Mouse (Mus musculus) midbrain, embryonic 16.5 days (tissue): ENCODE results near the gene Mras. TPM values are rescaled to one million over a fixed set of nuclear protein-coding genes. Genes with fewer than 3 reads are reported as not detected.
A peak's percentile ranks its signal among the peaks of the same experiment; 100 is the strongest.

Source experiments
- ATAC-seq: fragments of 200-750 bp; cut with Nextera tagmentation; 2 replicates; pipeline ENCODE4 v1.8.0; 2017; ENCODE audit warnings: moderate TSS enrichment
- H3K27ac ChIP-seq: fragments of 300-500 bp; sonication (generic); 2 replicates; pipeline ENCODE4 v1.5.1; 2014; ENCODE audit warnings: mild to moderate bottlenecking, low read length, mixed read lengths
- H3K27me3 ChIP-seq: fragments of 300-500 bp; sonication (generic); 2 replicates; pipeline ENCODE4 v1.6.1; 2014; ENCODE audit warnings: low read depth, low read length, mixed read lengths; ENCODE audit not compliant: control insufficient read depth, insufficient read depth
- H3K36me3 ChIP-seq: fragments of 300-500 bp; sonication (generic); 2 replicates; pipeline ENCODE4 v1.6.1; 2014; ENCODE audit warnings: mild to moderate bottlenecking, low read length, moderate library complexity, mixed read lengths; ENCODE audit not compliant: control insufficient read depth, insufficient read depth
- H3K4me1 ChIP-seq: fragments of 300-500 bp; sonication (generic); 2 replicates; pipeline ENCODE4 v1.6.1; 2014; ENCODE audit warnings: mild to moderate bottlenecking, low read length, mixed read lengths; ENCODE audit not compliant: control insufficient read depth, insufficient read depth
- H3K4me2 ChIP-seq: fragments of 300-500 bp; sonication (generic); 2 replicates; pipeline ENCODE4 v1.6.1; 2014; ENCODE audit warnings: mild to moderate bottlenecking, low read length, mixed read lengths
- H3K4me3 ChIP-seq: fragments of 300-500 bp; sonication (generic); 2 replicates; pipeline ENCODE4 v1.5.1; 2014; ENCODE audit warnings: low read depth, mild to moderate bottlenecking, low read length, moderate library complexity, mixed read lengths
- H3K9ac ChIP-seq: fragments of 300-500 bp; sonication (generic); 2 replicates; pipeline ENCODE4 v1.6.1; 2014; ENCODE audit warnings: low read depth, low read length, mixed read lengths
- H3K9me3 ChIP-seq: fragments of 300-500 bp; sonication (generic); replicated peaks from 2 replicates; pipeline ENCODE4 v1.6.1; 2014; ENCODE audit warnings: mild to moderate bottlenecking, low read length, mixed read lengths; ENCODE audit not compliant: control insufficient read depth, poor library complexity, severe bottlenecking
- WGBS: fragments of 180-500 bp; shearing (Covaris S2); extraction: QIAGEN DNeasy Blood & Tissue Kit; methylation state at CpG from one replicate; pipeline ENCODE4 v1.1.7; 2014; 5-methylcytosine and 5-hydroxymethylcytosine counted together
- polyA plus RNA-seq: library from polyadenylated mRNA; unstranded; fragments of >200 nt; fragmentation: Nextera tagmentation; extraction: Ambion mirVana; gene quantifications from 2 replicates; pipeline ENCODE4 v1.2.1, GENCODE M21; 2015

Gene Mras
- polyA plus RNA-seq, 1 experiment from 2014 or later: 51.2 TPM

GRCm38 (mm10) chr9:99388856-99389255 lies 48.3 kb downstream of the Mras start:
- H3K4me3 ChIP-seq: no peak overlapping the region
- H3K4me1 ChIP-seq: no peaks in the 10 kb centered on the region
- no peak overlapping the region for H3K9ac ChIP-seq
- H3K27ac ChIP-seq: peak overlapping the region; percentile 44
- WGBS: 72% methylated on average over 9 of the region's 9 CpGs
- H3K36me3 ChIP-seq: peaks cover 9% of the 10 kb centered on the region; the same call in 1 of the 2 replicates
- H3K9me3 ChIP-seq: no peaks in the 10 kb centered on the region
- ATAC-seq: no peak
- no peak overlapping the region for H3K4me2 ChIP-seq
- H3K27me3 ChIP-seq: no peaks in the 10 kb centered on the region

- Histone ChIP-seq H3K36me3 (peaks cover 9% of the 10 kb centered on the region; the same call in 1 of the 2 replicates), H3K4me2 (no peak overlapping the region), H3K27ac (peak overlapping the region; percentile 44), H3K27me3 (no peaks in the 10 kb centered on the region), H3K9ac (no peak overlapping the region), H3K4me3 (no peak overlapping the region), H3K4me1 (no peaks in the 10 kb centered on the region), H3K9me3 (no peaks in the 10 kb centered on the region)
- peak; percentile 67 for ATAC-seq
- WGBS: 79% methylated on average over 5 of the region's 5 CpGs
Observed at GRCm38 (mm10) chr9:99388078-99388477, 49.1 kb downstream of the Mras start.

- no peak overlapping the region for H3K4me3 ChIP-seq
- no peak for ATAC-seq
Observed at GRCm38 (mm10) chr9:99382556-99382955, 54.6 kb downstream of the Mras start.

GRCm38 (mm10) chr9:99379194-99379593 lies 58.0 kb downstream of the Mras start:
- Histone ChIP-seq H3K4me1 (no peaks in the 10 kb centered on the region), H3K9me3 (no peaks in the 10 kb centered on the region), H3K9ac (no peak overlapping the region), H3K36me3 (no peaks in the 10 kb centered on the region), H3K27ac (no peak overlapping the region), H3K4me2 (no peak overlapping the region), H3K27me3 (no peaks in the 10 kb centered on the region), H3K4me3 (no peak overlapping the region)
- no peak for ATAC-seq
- WGBS: 67% methylated on average over 5 of the region's 5 CpGs

More at GRCm38 (mm10) chr9:99382556-99382955, 54.6 kb downstream of the Mras start:
- H3K9me3 ChIP-seq: no peaks in the 10 kb centered on the region
- no peaks in the 10 kb centered on the region for H3K4me1 ChIP-seq
- H3K27me3 ChIP-seq: no peaks in the 10 kb centered on the region
- H3K27ac ChIP-seq: no peak overlapping the region
- WGBS: 90% methylated on average over 9 of the region's 9 CpGs
- H3K9ac ChIP-seq: no peak overlapping the region
- no peak overlapping the region for H3K4me2 ChIP-seq
- no peaks in the 10 kb centered on the region; the same call in 1 of the 2 replicates for H3K36me3 ChIP-seq

GRCm38 (mm10) chr9:99376591-99377418 lies 60.4 kb downstream of the Mras start:
- H3K27ac ChIP-seq: no peak overlapping the region
- WGBS: 5% methylated on average over 14 of the region's 14 CpGs
- peak overlapping the region; percentile 38 for H3K4me2 ChIP-seq
- no peaks in the 10 kb centered on the region for H3K36me3 ChIP-seq
- no peaks in the 10 kb centered on the region for H3K27me3 ChIP-seq
- no peaks in the 10 kb centered on the region for H3K9me3 ChIP-seq
- no peak overlapping the region for H3K4me3 ChIP-seq
- H3K9ac ChIP-seq: no peak overlapping the region
- no peaks in the 10 kb centered on the region for H3K4me1 ChIP-seq
- ATAC-seq: peak; percentile 36; the same call in 1 of the 2 replicates

- no peak overlapping the region for H3K4me3 ChIP-seq
- no peak overlapping the region for H3K9ac ChIP-seq
- 78% methylated on average over 7 of the region's 7 CpGs for WGBS
- no peaks in the 10 kb centered on the region for H3K36me3 ChIP-seq
- no peak overlapping the region for H3K27ac ChIP-seq
- no peak for ATAC-seq
- H3K27me3 ChIP-seq: no peaks in the 10 kb centered on the region
- no peak overlapping the region for H3K4me2 ChIP-seq
- H3K9me3 ChIP-seq: no peaks in the 10 kb centered on the region
- H3K4me1 ChIP-seq: no peaks in the 10 kb centered on the region
Observed at GRCm38 (mm10) chr9:99368431-99368830, 68.8 kb downstream of the Mras start.

- no peaks in the 10 kb centered on the region for H3K4me1 ChIP-seq
- H3K9me3 ChIP-seq: no peaks in the 10 kb centered on the region
- WGBS: 82% methylated on average over 3 of the region's 3 CpGs
- H3K4me2 ChIP-seq: no peak overlapping the region
- no peak overlapping the region for H3K4me3 ChIP-seq
- H3K27ac ChIP-seq: no peak overlapping the region
- no peaks in the 10 kb centered on the region for H3K27me3 ChIP-seq
- no peak for ATAC-seq
- no peaks in the 10 kb centered on the region for H3K36me3 ChIP-seq
- no peak overlapping the region for H3K9ac ChIP-seq
Observed at GRCm38 (mm10) chr9:99365906-99366305, 71.3 kb downstream of the Mras start.

- Histone ChIP-seq H3K27me3 (peaks cover 19% of the 10 kb centered on the region), H3K4me2 (no peak overlapping the region), H3K9me3 (no peaks in the 10 kb centered on the region), H3K9ac (no peak overlapping the region), H3K4me3 (no peak overlapping the region), H3K4me1 (no peaks in the 10 kb centered on the region), H3K36me3 (no peaks in the 10 kb centered on the region), H3K27ac (no peak overlapping the region)
- no peak for ATAC-seq
- 62% methylated on average over 8 of the region's 8 CpGs for WGBS
Observed at GRCm38 (mm10) chr9:99363076-99363475, 74.1 kb downstream of the Mras start.

GRCm38 (mm10) chr9:99361946-99362345 lies 75.2 kb downstream of the Mras start:
- H3K4me2 ChIP-seq: no peak overlapping the region
- H3K9me3 ChIP-seq: no peaks in the 10 kb centered on the region
- H3K4me3 ChIP-seq: no peak overlapping the region
- H3K27ac ChIP-seq: no peak overlapping the region
- WGBS: 91% methylated on average over 9 of the region's 9 CpGs
- no peak overlapping the region for H3K9ac ChIP-seq
- no peak for ATAC-seq
- peaks cover 4% of the 10 kb centered on the region; the same call in 1 of the 2 replicates for H3K4me1 ChIP-seq
- H3K36me3 ChIP-seq: no peaks in the 10 kb centered on the region
- peaks cover 23% of the 10 kb centered on the region for H3K27me3 ChIP-seq
